Mouse (Mus musculus) hindbrain, embryonic 11.5 days (tissue): Measurements from ENCODE around the gene Sdk2. TPM values are rescaled to one million over a fixed set of nuclear protein-coding genes. Genes with fewer than 3 reads are reported as not detected.

Source experiments
- ATAC-seq: fragments of 200-750 bp; cut with Nextera tagmentation; 2 replicates; pipeline ENCODE4 v1.8.0; 2017; ENCODE audit warnings: mild to moderate bottlenecking, moderate TSS enrichment, moderate library complexity; ENCODE audit not compliant: low FRiP score
- DNase-seq: peaks from one replicate; pipeline ENCODE4 v3.0.0-alpha.2; 2015; ENCODE audit warnings: low spot score
- H3K27ac ChIP-seq: fragments of 300-500 bp; sonication (generic); 2 replicates; pipeline ENCODE4 v1.5.1; 2014; ENCODE audit warnings: mild to moderate bottlenecking, low read depth, low read length
- H3K27me3 ChIP-seq: fragments of 300-500 bp; sonication (generic); 2 replicates; pipeline ENCODE4 v1.6.1; 2014; ENCODE audit warnings: mild to moderate bottlenecking, low read length, moderate library complexity, mixed read lengths; ENCODE audit not compliant: control insufficient read depth, insufficient read depth
- H3K36me3 ChIP-seq: fragments of 300-500 bp; sonication (generic); 2 replicates; pipeline ENCODE4 v1.6.1; 2014; ENCODE audit warnings: mild to moderate bottlenecking, low read length, moderate library complexity, mixed read lengths; ENCODE audit not compliant: control insufficient read depth, insufficient read depth
- H3K4me1 ChIP-seq: fragments of 300-500 bp; sonication (generic); replicated peaks from 2 replicates; pipeline ENCODE4 v1.6.1; 2014; ENCODE audit warnings: low read length, mixed read lengths; ENCODE audit not compliant: control insufficient read depth, insufficient read depth
- H3K4me2 ChIP-seq: fragments of 300-500 bp; sonication (generic); replicated peaks from 2 replicates; pipeline ENCODE4 v1.6.1; 2014; ENCODE audit warnings: mild to moderate bottlenecking, low read depth, low read length
- H3K4me3 ChIP-seq: fragments of 300-500 bp; sonication (generic); 2 replicates; pipeline ENCODE4 v1.5.1; 2014; ENCODE audit warnings: low read depth, low read length
- H3K9ac ChIP-seq: fragments of 300-500 bp; sonication (generic); 2 replicates; pipeline ENCODE4 v1.6.1; 2014; ENCODE audit warnings: low read depth, low read length
- H3K9me3 ChIP-seq: fragments of 300-500 bp; sonication (generic); 2 replicates; pipeline ENCODE4 v1.6.1; 2016; ENCODE audit warnings: low read length; ENCODE audit not compliant: control insufficient read depth
- WGBS: fragments of 180-500 bp; shearing (Covaris S2); extraction: QIAGEN DNeasy Blood & Tissue Kit; methylation state at CpG from one replicate; pipeline ENCODE4 v1.1.7; 2014; 5-methylcytosine and 5-hydroxymethylcytosine counted together
- polyA plus RNA-seq: library from polyadenylated mRNA; unstranded; fragments of >200 nt; fragmentation: Nextera tagmentation; extraction: Ambion mirVana; gene quantifications from 2 replicates; pipeline ENCODE4 v1.2.1, GENCODE M21; 2014

Sdk2 gene
- polyA plus RNA-seq, 1 experiment from 2014 or later, result 4.2 TPM

DNA sequence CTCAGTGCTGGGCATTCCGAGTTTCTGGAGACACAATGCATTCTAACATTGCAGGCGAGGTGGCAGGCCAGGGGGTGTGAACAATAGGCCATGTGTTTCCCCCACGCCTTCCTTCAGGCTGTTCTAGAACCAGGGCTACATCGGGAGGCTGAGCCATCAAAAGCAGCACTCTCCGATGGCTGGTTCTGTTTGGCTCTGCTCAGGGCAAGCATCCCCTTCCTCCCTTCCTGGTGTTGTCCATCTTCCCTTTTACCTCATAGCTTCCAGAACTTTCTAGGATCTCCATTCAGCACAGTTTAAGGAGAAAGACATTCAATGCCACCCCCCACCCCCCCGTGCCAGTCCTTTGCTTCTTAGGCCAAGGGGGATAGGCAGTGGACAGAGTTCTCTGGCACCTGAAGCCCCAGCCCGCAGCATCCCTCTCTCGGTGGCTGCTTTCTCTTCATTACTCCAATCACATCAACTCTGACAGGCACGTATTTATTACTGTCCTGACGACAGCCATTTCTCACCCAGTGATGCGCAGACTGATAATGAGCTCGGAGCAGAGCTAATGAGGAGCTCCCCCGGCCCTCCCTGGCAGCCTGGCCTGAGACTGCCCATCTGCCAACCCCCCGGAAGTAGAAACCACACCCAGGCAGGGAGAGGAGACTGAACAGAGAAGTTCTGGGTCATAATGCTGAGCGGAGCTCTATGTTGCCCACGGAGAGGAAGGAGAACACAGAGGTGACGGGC lies 12.1 kb downstream of the Sdk2 start:
- no peak overlapping the region for H3K27ac ChIP-seq
- H3K9me3 ChIP-seq, result no peaks in the 10 kb centered on the region
- H3K4me1 ChIP-seq, result peaks cover 3% of the 10 kb centered on the region; the same call in 1 of the 2 replicates
- ATAC-seq (no peak), DNase-seq (no peak)
- no peak overlapping the region for H3K4me3 ChIP-seq
- no peaks in the 10 kb centered on the region for H3K36me3 ChIP-seq
- H3K27me3 ChIP-seq, result no peaks in the 10 kb centered on the region
- no peak overlapping the region for H3K9ac ChIP-seq
- 70% methylated on average over 17 of the region's 17 CpGs for WGBS
- no peak overlapping the region for H3K4me2 ChIP-seq

GRCm38 (mm10) chr11:114051361-114051760 lies 15.5 kb downstream of the Sdk2 start:
- no peak overlapping the region for H3K4me2 ChIP-seq
- DNase-seq (no peak), ATAC-seq (no peak)
- H3K36me3 ChIP-seq, result no peaks in the 10 kb centered on the region
- H3K4me1 ChIP-seq, result peaks cover 9% of the 10 kb centered on the region
- H3K9ac ChIP-seq, result no peak overlapping the region
- H3K4me3 ChIP-seq, result no peak overlapping the region
- H3K27ac ChIP-seq, result no peak overlapping the region
- no peaks in the 10 kb centered on the region for H3K27me3 ChIP-seq
- no peaks in the 10 kb centered on the region for H3K9me3 ChIP-seq
- WGBS, result 72% methylated on average over 4 of the region's 4 CpGs

GRCm38 (mm10) chr11:114050511-114050910 lies 16.3 kb downstream of the Sdk2 start:
- Histone ChIP-seq H3K9ac (no peak overlapping the region), H3K4me3 (no peak overlapping the region), H3K9me3 (no peaks in the 10 kb centered on the region), H3K27ac (no peak overlapping the region), H3K4me1 (peaks cover 9% of the 10 kb centered on the region), H3K27me3 (no peaks in the 10 kb centered on the region), H3K4me2 (no peak overlapping the region), H3K36me3 (no peaks in the 10 kb centered on the region)
- WGBS, result 80% methylated on average over 3 of the region's 3 CpGs
- DNase-seq (no peak), ATAC-seq (no peak)

GRCm38 (mm10) chr11:114047887-114048331 lies 18.9 kb downstream of the Sdk2 start:
- Histone ChIP-seq H3K9me3 (no peaks in the 10 kb centered on the region), H3K4me2 (peak overlapping the region; percentile 17; the same call in 1 of the 2 replicates), H3K27me3 (no peaks in the 10 kb centered on the region), H3K4me3 (no peak overlapping the region), H3K27ac (peak overlapping the region; percentile 49), H3K4me1 (peaks cover 9% of the 10 kb centered on the region), H3K9ac (0 out of 2 replicates have a peak overlapping the region, but pooled peaks have one; percentile 27), H3K36me3 (no peaks in the 10 kb centered on the region)
- peak; percentile 71 for DNase-seq
- 0 out of 2 replicates have a peak, but pooled peaks have one; percentile 58 for ATAC-seq
- 4% methylated on average over 10 of the region's 10 CpGs for WGBS

GRCm38 (mm10) chr11:114046927-114047326 lies 19.9 kb downstream of the Sdk2 start:
- no peaks in the 10 kb centered on the region for H3K9me3 ChIP-seq
- 98% methylated on average over 5 of the region's 5 CpGs for WGBS
- H3K4me3 ChIP-seq, result no peak overlapping the region
- H3K27me3 ChIP-seq, result no peaks in the 10 kb centered on the region
- no peak overlapping the region for H3K27ac ChIP-seq
- H3K4me2 ChIP-seq, result no peak overlapping the region
- H3K36me3 ChIP-seq, result no peaks in the 10 kb centered on the region
- H3K9ac ChIP-seq, result no peak overlapping the region
- DNase-seq (no peak), ATAC-seq (no peak)
- H3K4me1 ChIP-seq, result peaks cover 9% of the 10 kb centered on the region

- no peak overlapping the region for H3K4me3 ChIP-seq
- H3K27ac ChIP-seq, result no peak overlapping the region
- H3K4me2 ChIP-seq, result no peak overlapping the region
- DNase-seq (no peak), ATAC-seq (no peak)
- no peak overlapping the region for H3K9ac ChIP-seq
- H3K4me1 ChIP-seq, result peaks cover 17% of the 10 kb centered on the region
- no peaks in the 10 kb centered on the region for H3K27me3 ChIP-seq
- H3K36me3 ChIP-seq, result no peaks in the 10 kb centered on the region
- no peaks in the 10 kb centered on the region for H3K9me3 ChIP-seq
- WGBS, result 75% methylated on average over 4 of the region's 4 CpGs
Measured at GRCm38 (mm10) chr11:114044373-114044772, 22.5 kb downstream of the Sdk2 start.

DNA sequence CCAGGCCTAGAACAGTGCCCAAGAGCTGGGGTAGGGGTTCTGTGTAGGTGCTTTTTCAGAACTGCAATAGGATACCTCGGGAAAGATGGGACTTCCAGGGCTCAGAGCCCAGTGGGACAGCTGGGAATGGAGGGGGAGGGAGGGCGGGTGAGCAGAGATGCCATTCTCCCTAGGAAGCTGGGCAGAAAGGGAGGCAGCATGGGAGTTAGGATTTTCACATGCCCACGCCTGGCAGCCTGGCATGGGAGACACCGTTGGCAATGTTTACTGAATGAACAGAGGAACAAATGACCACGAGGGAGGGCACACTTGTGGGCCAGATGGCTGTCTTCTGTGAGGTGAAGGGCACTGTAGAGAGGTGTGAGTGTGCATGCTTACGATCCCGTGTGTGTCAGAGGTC lies 23.3 kb downstream of the Sdk2 start:
- H3K4me3 ChIP-seq, result no peak overlapping the region
- no peak overlapping the region for H3K27ac ChIP-seq
- H3K9me3 ChIP-seq, result no peaks in the 10 kb centered on the region
- DNase-seq (no peak), ATAC-seq (no peak)
- 65% methylated on average over 7 of the region's 7 CpGs for WGBS
- no peak overlapping the region for H3K9ac ChIP-seq
- no peaks in the 10 kb centered on the region for H3K27me3 ChIP-seq
- H3K36me3 ChIP-seq, result no peaks in the 10 kb centered on the region
- no peak overlapping the region for H3K4me2 ChIP-seq
- H3K4me1 ChIP-seq, result peaks cover 18% of the 10 kb centered on the region

DNA sequence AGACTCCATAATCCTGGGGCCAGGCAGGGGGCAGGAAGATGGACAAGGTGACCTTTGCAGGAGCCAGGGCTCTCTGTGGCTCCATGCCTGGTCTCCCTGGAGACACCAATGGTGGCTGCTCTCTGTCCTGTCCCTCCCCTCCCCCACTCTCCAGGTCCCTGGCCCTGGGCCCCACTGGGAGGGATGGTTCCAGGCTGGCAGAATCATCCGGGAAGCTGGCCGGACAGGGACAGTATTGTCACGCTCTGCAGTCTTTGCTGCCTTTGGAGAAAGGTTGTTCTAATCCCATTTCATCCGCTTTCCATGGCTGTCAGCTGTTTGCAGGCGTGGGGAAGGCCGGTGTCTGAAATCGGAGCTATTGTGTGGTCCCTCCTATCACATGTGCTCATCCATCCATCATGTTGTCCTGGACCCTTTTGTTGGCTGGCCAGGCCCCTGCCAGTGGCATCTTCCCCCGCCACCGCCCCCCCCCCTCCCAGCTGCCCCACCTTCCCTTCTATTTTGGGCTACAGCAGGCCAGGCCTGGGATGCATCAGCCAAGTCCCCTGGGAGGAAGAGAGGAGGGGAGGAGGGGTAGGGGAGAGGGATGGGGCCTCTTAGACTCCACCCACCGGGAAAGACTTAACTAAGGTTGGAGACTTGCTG lies 26.3 kb downstream of the Sdk2 start:
- Histone ChIP-seq H3K9ac (0 out of 2 replicates have a peak overlapping the region, but pooled peaks have one; percentile 32), H3K9me3 (no peaks in the 10 kb centered on the region), H3K27ac (peak overlapping the region; percentile 94), H3K4me3 (no peak overlapping the region), H3K36me3 (no peaks in the 10 kb centered on the region), H3K4me2 (peak overlapping the region; percentile 24), H3K4me1 (peaks cover 13% of the 10 kb centered on the region), H3K27me3 (no peaks in the 10 kb centered on the region)
- peak; percentile 92 for ATAC-seq
- 3% methylated on average over 10 of the region's 10 CpGs for WGBS
- peak; percentile 77 for DNase-seq

GRCm38 (mm10) chr11:114038036-114038435 lies 28.8 kb downstream of the Sdk2 start:
- no peak for DNase-seq

More at GRCm38 (mm10) chr11:114038036-114038435, 28.8 kb downstream of the Sdk2 start:
- H3K27ac ChIP-seq, result no peak overlapping the region
- no peaks in the 10 kb centered on the region for H3K9me3 ChIP-seq
- H3K27me3 ChIP-seq, result no peaks in the 10 kb centered on the region
- H3K4me1 ChIP-seq, result peaks cover 13% of the 10 kb centered on the region
- 86% methylated on average over 8 of the region's 8 CpGs for WGBS
- no peak for ATAC-seq
- no peak overlapping the region for H3K9ac ChIP-seq
- no peak overlapping the region for H3K4me3 ChIP-seq
- no peak overlapping the region for H3K4me2 ChIP-seq
- no peaks in the 10 kb centered on the region for H3K36me3 ChIP-seq
